Mouse (Mus musculus) hematopoietic stem cell, adult 5-6 weeks (primary cell): Measurements from ENCODE around the gene Ift20. TPM values are rescaled to one million over a fixed set of nuclear protein-coding genes. Genes with fewer than 3 reads are reported as not detected.
"Not testable (repeated sequence)": the region's sequence is repeated elsewhere in the genome, so short reads cannot be mapped to it uniquely, and the experiment has no call there.

Experiments used
- ATAC-seq, 2 experiments: fragments of 125-278 bp in 1 of 2; replicated peaks in 1 of 2; 2 replicates each; pipeline ENCODE4 v1.8.0; 2016 to 2017; ENCODE audit warnings: inconsistent platforms in 2 of 2, mild to moderate bottlenecking in 2 of 2, moderate number of reproducible peaks in 2 of 2, low read depth in 1 of 2, moderate TSS enrichment in 1 of 2; ENCODE audit not compliant: low FRiP score in 2 of 2, poor library complexity in 2 of 2, severe bottlenecking in 2 of 2, insufficient read depth in 1 of 2, low TSS enrichment in 1 of 2
- total RNA-seq: library from RNA; stranded (forward); fragments of 172-1452, 232-1000 nt; gene quantifications from 2 replicates; pipeline ENCODE4 v1.2.3, GENCODE M21; 2017

Gene Ift20
- total RNA-seq, 1 experiment from 2014 or later = 159 TPM

- ATAC-seq = no peak
Measured at GRCm38 (mm10) chr11:78515549-78516325, 20.4 kb upstream of the Ift20 start.

GRCm38 (mm10) chr11:78518931-78519330 lies 17.2 kb upstream of the Ift20 start:
- no peak for ATAC-seq

GRCm38 (mm10) chr11:78521880-78522279 lies 14.3 kb upstream of the Ift20 start:
- no peak for ATAC-seq

- peak in 1 of 2 experiments; percentile 46; a peak in 1 of 4 replicates for ATAC-seq
Measured at GRCm38 (mm10) chr11:78522481-78522997, 13.6 kb upstream of the Ift20 start.

GRCm38 (mm10) chr11:78523241-78523955 lies 12.8 kb upstream of the Ift20 start:
- ATAC-seq = no peak

- ATAC-seq = no peak
Measured at GRCm38 (mm10) chr11:78524838-78525237, 11.3 kb upstream of the Ift20 start.

- no peak for ATAC-seq
Measured at GRCm38 (mm10) chr11:78528714-78529113, 7.4 kb upstream of the Ift20 start.

- no peak for ATAC-seq
Measured at GRCm38 (mm10) chr11:78530001-78530400, 6.2 kb upstream of the Ift20 start.

- no peak for ATAC-seq
Measured at GRCm38 (mm10) chr11:78531046-78531445, 5.1 kb upstream of the Ift20 start.

- not testable (repeated sequence) for ATAC-seq
Measured at GRCm38 (mm10) chr11:78531515-78531914, 4.6 kb upstream of the Ift20 start.

- ATAC-seq = no peak
Measured at GRCm38 (mm10) chr11:78534516-78534915, 1.6 kb upstream of the Ift20 start.

- no peak for ATAC-seq
Measured at GRCm38 (mm10) chr11:78535376-78536079, 633 bp upstream of the Ift20 start.

- ATAC-seq = no peak
Measured at GRCm38 (mm10) chr11:78536690-78537084, 526 bp downstream of the Ift20 start.

GRCm38 (mm10) chr11:78540358-78540757 lies 4.2 kb downstream of the Ift20 start:
- ATAC-seq = no peak

GRCm38 (mm10) chr11:78544449-78545111 lies 8.4 kb downstream of the Ift20 start:
- no peak for ATAC-seq

GRCm38 (mm10) chr11:78545181-78545580 lies 9.0 kb downstream of the Ift20 start:
- no peak for ATAC-seq

- ATAC-seq = no peak
Measured at GRCm38 (mm10) chr11:78547718-78548460, 11.7 kb downstream of the Ift20 start.
